Mouse (Mus musculus): ENCODE results near the gene Ano1. TPM values are rescaled to one million over a fixed set of nuclear protein-coding genes. Genes with fewer than 3 reads are reported as not detected.

Ano1 gene
- total and polyA plus RNA-seq, 3 experiments: 0.04 TPM; not detected in 2

- Histone ChIP-seq H3K79me2 (ENCODE audit: control insufficient read depth, insufficient read depth, low read length, poor library complexity) (no peaks in the 10 kb centered on the region), H3K27me3 (ENCODE audit: control insufficient read depth in 1 of 2, insufficient read depth in 2 of 2, low read length in 2 of 2) (no peaks in the 10 kb centered on the region), H3K9ac (ENCODE audit: control insufficient read depth, low read depth, low read length, poor library complexity, severe bottlenecking) (no peak overlapping the region), H3K9me3 (replicated peaks; ENCODE audit: insufficient read depth, low read length) (no peaks in the 10 kb centered on the region), H3K27ac (ENCODE audit: control insufficient read depth, low read depth, low read length) (no peak overlapping the region), H3K4me3 (ENCODE audit: control insufficient read depth in 1 of 2, insufficient read depth in 1 of 2, low read depth in 2 of 2, low read length in 2 of 2) (no peak overlapping the region), H3K4me1 (ENCODE audit: control insufficient read depth in 1 of 2, insufficient read depth in 2 of 2, low read length in 2 of 2) (no peaks in the 10 kb centered on the region), H3K36me3 (ENCODE audit: control insufficient read depth in 1 of 2, insufficient read depth in 2 of 2, low read length in 2 of 2) (no peaks in the 10 kb centered on the region)
- no peak for DNase-seq (ENCODE audit: low read depth, low spot score)
- TF ChIP-seq ZKSCAN1 (IDR thresholded peaks at IDR 0.05; ENCODE audit: low read depth, low read length): no peak
- TF ChIP-seq BHLHE40 (IDR thresholded peaks at IDR 0.05; ENCODE audit: borderline replicate concordance, low read depth, low read length): no peak
- no peak for TF ChIP-seq ZNF384 (IDR thresholded peaks at IDR 0.05; ENCODE audit: low read depth, low read length)
- TF ChIP-seq POLR2AphosphoS5 (IDR thresholded peaks at IDR 0.05; ENCODE audit: borderline replicate concordance, low read depth, low read length): no peak
- TF ChIP-seq MAX (IDR thresholded peaks at IDR 0.05; ENCODE audit: low read length): no peak
- no peak for TF ChIP-seq CHD1 (IDR thresholded peaks at IDR 0.05; ENCODE audit: low read depth, low read length)
- no peak for TF ChIP-seq MEF2A (IDR thresholded peaks at IDR 0.05; ENCODE audit: extremely low read depth, insufficient replicate concordance, low read depth, low read length, poor library complexity, severe bottlenecking)
- TF ChIP-seq CTCF (IDR thresholded peaks at IDR 0.05 in 2 of 3, conservative IDR thresholded peaks at IDR 0.05 in 1 of 3; ENCODE audit: control insufficient read depth in 1 of 3, insufficient read depth in 1 of 3, low read depth in 2 of 3, low read length in 3 of 3, poor library complexity in 1 of 3, severe bottlenecking in 1 of 3): no peak
- TF ChIP-seq EP300 (IDR thresholded peaks at IDR 0.05; ENCODE audit: low read depth in 1 of 2, low read length in 2 of 2): no peak
- no peak for TF ChIP-seq TCF12 (IDR thresholded peaks at IDR 0.05; ENCODE audit: low read depth, low read length)
- no peak for TF ChIP-seq USF2 (IDR thresholded peaks at IDR 0.05; ENCODE audit: borderline replicate concordance in 1 of 2, insufficient read depth in 1 of 2, low read depth in 1 of 2, low read length in 2 of 2)
- TF ChIP-seq UBTF (IDR thresholded peaks at IDR 0.05; ENCODE audit: borderline replicate concordance, insufficient read depth, low read depth, low read length): no peak
- TF ChIP-seq GABPA (IDR thresholded peaks at IDR 0.05; ENCODE audit: low read depth, low read length): no peak
- TF ChIP-seq POLR2A (IDR thresholded peaks at IDR 0.05; ENCODE audit: control insufficient read depth in 1 of 2, insufficient read depth in 1 of 2, low read depth in 1 of 2, low read length in 2 of 2, poor library complexity in 1 of 2): no peak
- no peak for TF ChIP-seq HCFC1 (IDR thresholded peaks at IDR 0.05; ENCODE audit: low read depth, low read length)
- TF ChIP-seq POLR2AphosphoS2 (IDR thresholded peaks at IDR 0.05; ENCODE audit: low read length): no peak
- no peak for TF ChIP-seq ZMIZ1 (IDR thresholded peaks at IDR 0.05; ENCODE audit: low read depth, low read length)
- no peak for TF ChIP-seq E2F4 (IDR thresholded peaks at IDR 0.05; ENCODE audit: borderline replicate concordance, low read depth, low read length)
- TF ChIP-seq SMC3 (IDR thresholded peaks at IDR 0.05; ENCODE audit: low read depth, low read length): no peak
Measured at GRCm38 (mm10) chr7:144632321-144632720, 119.5 kb downstream of the Ano1 start.

GRCm38 (mm10) chr7:144630622-144631021 lies 121.2 kb downstream of the Ano1 start:
- Histone ChIP-seq H3K27me3 (ENCODE audit: control insufficient read depth in 1 of 2, insufficient read depth in 2 of 2, low read length in 2 of 2) (no peaks in the 10 kb centered on the region), H3K4me1 (ENCODE audit: control insufficient read depth in 1 of 2, insufficient read depth in 2 of 2, low read length in 2 of 2) (no peaks in the 10 kb centered on the region), H3K4me3 (ENCODE audit: control insufficient read depth in 1 of 2, insufficient read depth in 1 of 2, low read depth in 2 of 2, low read length in 2 of 2) (no peak overlapping the region), H3K27ac (ENCODE audit: control insufficient read depth, low read depth, low read length) (no peak overlapping the region), H3K36me3 (ENCODE audit: control insufficient read depth in 1 of 2, insufficient read depth in 2 of 2, low read length in 2 of 2) (no peaks in the 10 kb centered on the region), H3K9ac (ENCODE audit: control insufficient read depth, low read depth, low read length, poor library complexity, severe bottlenecking) (no peak overlapping the region), H3K9me3 (replicated peaks; ENCODE audit: insufficient read depth, low read length) (no peaks in the 10 kb centered on the region), H3K79me2 (ENCODE audit: control insufficient read depth, insufficient read depth, low read length, poor library complexity) (no peaks in the 10 kb centered on the region)
- TF ChIP-seq CHD1 (IDR thresholded peaks at IDR 0.05; ENCODE audit: low read depth, low read length): no peak
- no peak for TF ChIP-seq TCF12 (IDR thresholded peaks at IDR 0.05; ENCODE audit: low read depth, low read length)
- no peak for TF ChIP-seq HCFC1 (IDR thresholded peaks at IDR 0.05; ENCODE audit: low read depth, low read length)
- no peak for TF ChIP-seq MAX (IDR thresholded peaks at IDR 0.05; ENCODE audit: low read length)
- TF ChIP-seq JUND (IDR thresholded peaks at IDR 0.05; ENCODE audit: low read depth, low read length): no peak
- TF ChIP-seq POLR2AphosphoS5 (IDR thresholded peaks at IDR 0.05; ENCODE audit: borderline replicate concordance, low read depth, low read length): no peak
- no peak for TF ChIP-seq MYB (IDR thresholded peaks at IDR 0.05; ENCODE audit: low read depth, low read length)
- no peak for TF ChIP-seq ETS1 (IDR thresholded peaks at IDR 0.05; ENCODE audit: low read depth, low read length)
- no peak for TF ChIP-seq MYC (IDR thresholded peaks at IDR 0.05; ENCODE audit: low read depth, low read length)
- no peak for TF ChIP-seq RCOR1 (IDR thresholded peaks at IDR 0.05; ENCODE audit: low read depth, low read length)
- no peak for TF ChIP-seq ZKSCAN1 (IDR thresholded peaks at IDR 0.05; ENCODE audit: low read depth, low read length)
- TF ChIP-seq GABPA (IDR thresholded peaks at IDR 0.05; ENCODE audit: low read depth, low read length): no peak
- no peak for TF ChIP-seq EP300 (IDR thresholded peaks at IDR 0.05; ENCODE audit: low read depth in 1 of 2, low read length in 2 of 2)
- TF ChIP-seq MEF2A (IDR thresholded peaks at IDR 0.05; ENCODE audit: extremely low read depth, insufficient replicate concordance, low read depth, low read length, poor library complexity, severe bottlenecking): no peak
- no peak for TF ChIP-seq TBP (IDR thresholded peaks at IDR 0.05; ENCODE audit: low read depth, low read length)
- no peak for DNase-seq (ENCODE audit: low read depth, low spot score)
